Mouse (Mus musculus): ENCODE data around the gene Samd11.

DNA sequence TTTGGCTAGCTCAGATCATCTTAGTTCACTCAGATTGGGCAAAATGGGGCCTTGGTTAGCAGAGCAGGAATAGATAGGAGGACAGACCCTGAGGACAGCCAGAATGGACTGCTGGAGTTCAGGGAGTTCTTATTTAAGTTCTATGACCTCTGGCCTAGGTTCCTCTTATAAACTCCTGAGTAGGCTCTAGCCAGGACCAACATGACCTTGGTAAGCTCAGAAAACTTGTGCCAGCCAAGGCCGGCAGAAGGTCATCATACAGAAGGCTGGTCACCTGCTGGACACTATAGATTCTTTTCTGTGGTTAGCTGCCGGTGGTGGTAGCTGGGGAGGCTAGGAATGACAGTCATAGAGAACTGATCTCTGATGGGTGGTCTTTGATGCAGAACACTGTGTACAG lies 39.3 kb downstream of the Samd11 start:
- TF ChIP-seq CTCF (IDR thresholded peaks at IDR 0.05) (no peak), EP300 (IDR thresholded peaks at IDR 0.05) (no peak)
